Mouse (Mus musculus) left cerebral cortex, adult 9 months (tissue): Measurements from ENCODE around the gene Ccdc24.

ENCODE experiments used
- DNase-seq, 2 experiments: peaks; one replicate each; pipeline ENCODE4 v3.0.0; 2022; ENCODE audit warnings: low spot score in 2 of 2

Ccdc24 gene

DNA sequence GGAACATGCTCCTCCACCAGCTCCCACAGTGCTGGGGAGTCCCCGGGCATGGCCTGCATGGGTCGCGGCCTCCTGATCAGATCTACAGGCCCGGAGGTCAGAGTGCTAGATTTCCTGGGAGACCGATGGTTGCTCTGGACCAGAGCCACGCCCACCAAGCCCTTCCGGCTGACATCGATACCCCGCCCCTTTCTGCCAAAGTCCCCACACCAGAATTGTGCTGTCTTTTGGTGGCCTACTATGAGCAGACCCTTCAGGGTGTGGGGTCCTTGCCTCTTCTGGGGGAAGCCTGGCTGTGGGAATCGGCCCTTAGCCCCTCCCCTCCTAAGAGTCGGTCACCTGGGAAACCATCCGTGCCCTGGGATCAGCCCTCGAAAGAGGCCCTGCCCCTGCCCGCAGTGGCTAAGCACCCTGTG lies at the start of gene Ccdc24:
TSS of gene Ccdc24 (minus strand) at position 87 of the 416 bp plus-strand sequence.
- no peak for DNase-seq

GRCm38 (mm10) chr4:117921358-117921757 lies 49.0 kb upstream of the Ccdc24 start:
- no peak for DNase-seq

GRCm38 (mm10) chr4:117918762-117919161 lies 46.4 kb upstream of the Ccdc24 start:
- no peak for DNase-seq

- no peak for DNase-seq
Observed at GRCm38 (mm10) chr4:117918261-117918660, 45.9 kb upstream of the Ccdc24 start.

- no peak for DNase-seq
Observed at GRCm38 (mm10) chr4:117917847-117918246, 45.5 kb upstream of the Ccdc24 start.

- DNase-seq, result no peak
Observed at GRCm38 (mm10) chr4:117917402-117917801, 45.0 kb upstream of the Ccdc24 start.

DNA sequence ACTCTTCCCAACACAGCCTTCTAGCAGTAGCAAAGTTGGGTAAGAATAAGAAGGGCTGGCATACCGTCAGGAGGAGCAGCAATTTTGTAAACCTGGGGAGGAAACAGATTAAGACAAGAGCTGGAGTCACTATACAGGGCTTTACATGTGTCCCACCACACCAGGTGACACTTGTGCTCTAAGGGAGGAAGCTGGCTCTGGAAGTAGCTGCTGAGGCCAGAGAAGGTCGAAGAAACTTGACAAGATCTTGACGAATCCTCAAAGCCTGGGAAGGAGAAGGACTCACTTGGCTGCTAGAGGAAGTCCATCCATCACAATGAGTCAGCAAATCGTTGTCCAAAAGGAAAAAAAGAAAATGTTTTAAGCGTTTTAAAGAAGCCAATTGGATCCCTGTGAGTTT lies 44.0 kb upstream of the Ccdc24 start:
- DNase-seq, result no peak

DNA sequence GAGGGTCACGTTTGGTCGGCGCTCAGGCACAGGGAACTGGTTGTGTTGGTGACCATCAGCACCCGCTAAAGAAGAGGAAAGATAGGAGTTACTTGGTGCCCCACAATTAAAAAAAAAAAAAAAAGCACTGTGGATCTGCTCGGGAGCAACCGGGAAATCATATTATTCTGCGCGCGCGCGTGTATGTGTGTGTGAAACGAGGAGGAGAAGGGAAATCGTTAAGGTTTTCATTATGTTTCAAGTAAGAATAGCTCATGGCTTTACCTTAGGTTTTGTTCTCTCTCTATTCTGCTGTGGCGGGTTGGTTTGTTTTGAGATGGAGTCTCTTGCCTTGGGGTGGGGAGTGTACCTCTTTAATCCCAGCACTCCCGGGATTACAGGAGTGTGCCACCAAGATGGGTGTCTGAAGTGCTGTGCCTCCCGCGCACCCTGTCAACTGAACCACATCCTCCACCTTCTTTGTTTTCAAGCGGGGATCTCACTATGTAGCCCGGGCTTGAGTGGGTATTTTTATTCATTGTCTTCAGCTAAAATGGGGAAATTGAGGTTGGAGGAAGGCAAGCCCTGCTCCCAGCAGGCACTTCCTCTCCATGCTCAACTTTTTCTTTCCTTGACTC lies 43.2 kb upstream of the Ccdc24 start:
- no peak for DNase-seq

GRCm38 (mm10) chr4:117914591-117915442 lies 42.5 kb upstream of the Ccdc24 start, which contains the start of gene Ipo13:
Ipo13 (minus strand) TSS chr4:117914999.
- DNase-seq, result peak; percentile 78 to 91

DNA sequence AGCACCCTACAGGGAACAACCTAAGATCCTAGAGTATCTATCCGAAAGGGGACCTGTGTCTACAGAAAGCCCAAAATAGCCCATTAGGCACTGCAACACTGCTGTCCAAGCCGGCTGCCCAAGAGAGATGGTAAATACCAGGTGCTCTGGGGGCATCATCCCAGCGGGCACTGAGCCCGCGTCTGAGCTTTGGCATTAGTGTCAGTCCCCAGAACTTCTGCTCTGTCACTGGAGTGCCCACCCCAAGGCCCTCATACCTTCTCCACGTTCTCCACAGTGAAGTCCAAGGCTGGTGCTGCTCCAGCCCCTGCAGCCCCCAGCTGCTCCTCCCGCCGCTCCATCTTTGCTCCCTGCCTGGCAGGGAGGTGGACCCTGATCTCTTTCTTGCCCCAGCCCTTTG lies 41.7 kb upstream of the Ccdc24 start:
- no peak for DNase-seq

GRCm38 (mm10) chr4:117913421-117913820 lies 41.1 kb upstream of the Ccdc24 start:
- DNase-seq, result no peak

DNA sequence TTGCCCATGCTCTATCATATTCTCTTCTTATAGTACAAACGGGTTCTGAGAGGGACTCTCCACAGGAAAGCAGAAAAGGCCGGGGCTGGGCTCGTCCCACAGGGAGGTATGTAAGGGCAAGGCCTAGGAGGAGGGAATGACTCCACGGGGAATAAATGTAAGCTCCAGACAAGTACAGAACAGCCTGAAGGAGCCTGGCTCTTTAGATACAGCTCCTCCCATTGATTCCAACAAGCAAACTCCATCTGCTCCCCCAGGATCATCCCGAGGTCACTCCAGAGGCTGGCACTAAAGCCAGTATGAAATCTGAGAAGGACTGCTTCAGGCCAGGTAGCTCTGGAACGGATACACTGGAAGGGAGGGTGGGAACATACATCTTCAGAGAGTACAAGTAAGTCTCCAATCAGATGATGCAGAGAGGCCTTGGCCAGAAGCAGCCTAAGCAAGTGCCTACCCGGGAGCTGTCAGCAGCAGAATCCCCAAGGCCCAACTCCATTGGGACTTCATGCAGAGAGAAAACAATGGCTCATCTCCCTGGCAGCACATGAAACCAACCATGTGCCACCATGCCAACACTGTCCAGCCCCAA lies 40.4 kb upstream of the Ccdc24 start:
- no peak for DNase-seq

- DNase-seq, result no peak
Observed at GRCm38 (mm10) chr4:117912131-117912561, 39.8 kb upstream of the Ccdc24 start.

GRCm38 (mm10) chr4:117908834-117909453 lies 36.6 kb upstream of the Ccdc24 start:
- DNase-seq, result peak in 1 of 2 experiments; percentile 58

DNA sequence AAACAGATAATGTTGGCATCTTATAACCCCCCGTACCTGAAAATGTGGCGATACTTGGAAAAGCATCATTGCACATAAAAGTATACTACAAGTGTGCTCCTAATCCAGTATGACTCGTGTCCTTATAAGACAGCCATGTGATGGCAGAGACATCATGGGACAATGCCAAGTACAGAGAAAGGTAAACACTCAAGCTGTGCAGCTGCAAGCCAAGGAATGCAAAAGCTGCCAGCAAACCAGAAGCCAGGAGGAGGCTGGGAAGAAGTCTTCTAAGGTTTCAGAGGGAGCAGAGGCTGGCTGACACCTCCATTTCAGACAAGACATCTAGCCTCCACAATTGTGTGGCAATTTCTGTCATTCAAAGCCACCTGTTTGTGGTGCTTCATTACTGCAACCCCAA lies 33.8 kb upstream of the Ccdc24 start:
- no peak for DNase-seq

DNA sequence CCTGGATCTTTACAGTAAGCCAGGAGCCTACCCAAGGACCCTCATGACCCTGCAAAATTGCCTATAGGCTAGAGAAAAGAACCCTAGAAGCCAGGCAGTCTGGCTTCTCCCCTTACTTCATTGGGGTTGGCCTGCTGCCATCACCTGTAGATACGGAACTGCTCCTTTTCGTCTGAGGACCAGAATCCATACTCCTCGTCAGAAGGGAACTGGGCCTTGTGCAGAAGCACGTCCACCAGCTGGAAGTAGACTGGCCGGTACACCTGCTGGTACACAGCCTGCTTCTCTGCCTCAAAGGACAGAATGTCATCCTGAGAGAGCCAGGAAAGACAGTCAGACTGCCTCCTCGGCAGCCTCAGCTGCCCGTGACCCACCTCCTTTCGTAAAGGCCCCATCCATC lies 32.4 kb upstream of the Ccdc24 start:
- DNase-seq, result no peak

DNA sequence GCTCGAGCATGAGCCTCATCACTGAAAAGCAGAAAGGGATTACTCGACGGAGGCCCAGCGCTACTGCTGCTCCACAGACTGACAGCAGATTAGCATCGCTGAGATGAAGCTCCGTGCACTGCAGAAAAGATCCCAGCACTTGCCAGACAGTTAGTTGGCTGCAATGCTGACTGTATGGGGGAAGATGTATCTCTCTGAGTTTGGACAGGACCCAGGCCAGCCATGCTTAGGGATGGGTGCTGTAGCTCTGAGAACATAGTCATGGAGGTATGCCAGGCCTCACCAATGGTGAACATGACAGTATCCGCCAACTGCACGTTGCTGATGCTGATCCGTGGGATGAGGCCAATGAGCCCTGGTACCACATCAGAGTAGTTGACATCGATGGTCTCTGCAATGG lies 31.7 kb upstream of the Ccdc24 start:
- DNase-seq, result peak in 1 of 2 experiments; percentile 56

DNA sequence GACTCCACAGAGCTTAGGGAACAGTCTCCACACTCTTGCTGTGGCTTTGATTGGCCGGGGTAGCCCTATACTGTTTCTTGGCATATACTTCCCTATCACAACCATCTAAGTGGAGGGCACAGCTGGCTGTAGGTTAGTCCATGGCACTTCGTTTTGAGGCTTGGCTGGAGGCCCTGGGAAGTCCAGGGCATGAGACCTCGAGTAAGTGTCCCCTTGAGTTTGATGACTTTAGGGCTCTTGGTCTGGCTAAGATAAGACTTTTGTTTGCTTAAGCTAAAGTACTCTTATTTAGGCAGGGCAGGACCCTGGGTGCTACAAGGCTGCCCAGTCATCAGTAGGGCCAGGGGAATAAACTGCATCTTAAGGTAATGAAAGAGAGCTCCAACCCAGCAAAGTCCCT lies 25.8 kb upstream of the Ccdc24 start:
- no peak for DNase-seq

DNA sequence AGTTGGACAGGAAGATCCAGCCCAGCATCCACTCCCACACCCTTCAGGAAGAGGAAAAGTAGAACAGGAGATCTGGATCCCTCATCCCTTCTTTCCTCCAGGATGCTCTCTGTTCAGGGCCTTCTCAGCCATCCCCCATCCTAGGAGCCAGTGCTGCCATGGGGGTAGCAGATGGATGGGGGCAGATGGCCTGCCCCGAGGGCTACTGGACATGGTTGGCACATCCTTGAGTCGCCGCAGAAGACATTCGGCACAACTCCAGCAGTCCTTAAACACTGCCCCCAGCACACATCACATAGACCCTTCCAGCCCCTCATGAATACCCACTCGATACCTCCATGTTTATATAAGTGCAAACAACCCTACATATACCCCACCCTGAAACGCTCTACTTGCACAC lies 23.7 kb upstream of the Ccdc24 start:
- DNase-seq, result no peak

GRCm38 (mm10) chr4:117895339-117895738 lies 23.0 kb upstream of the Ccdc24 start:
- no peak for DNase-seq

DNA sequence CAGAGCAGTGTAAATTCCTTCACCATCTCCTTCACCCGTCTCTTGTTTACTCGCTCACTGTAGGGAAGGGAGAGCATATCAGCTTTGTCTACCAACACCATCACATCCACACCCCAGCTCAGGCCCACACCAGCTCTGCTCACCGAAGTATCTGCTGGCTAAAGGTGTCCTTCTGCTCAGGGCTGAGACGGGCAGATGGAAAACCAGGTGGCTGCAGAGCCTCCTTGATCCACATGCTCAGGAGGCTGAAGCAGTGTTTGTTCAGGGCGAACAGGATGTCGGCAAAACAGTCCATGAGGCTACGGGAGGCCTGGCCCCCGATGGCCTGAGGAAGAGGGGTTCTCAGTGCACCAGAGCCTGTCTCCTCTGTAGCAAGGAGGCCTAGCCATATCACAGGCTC lies 22.2 kb upstream of the Ccdc24 start:
- no peak for DNase-seq

DNA sequence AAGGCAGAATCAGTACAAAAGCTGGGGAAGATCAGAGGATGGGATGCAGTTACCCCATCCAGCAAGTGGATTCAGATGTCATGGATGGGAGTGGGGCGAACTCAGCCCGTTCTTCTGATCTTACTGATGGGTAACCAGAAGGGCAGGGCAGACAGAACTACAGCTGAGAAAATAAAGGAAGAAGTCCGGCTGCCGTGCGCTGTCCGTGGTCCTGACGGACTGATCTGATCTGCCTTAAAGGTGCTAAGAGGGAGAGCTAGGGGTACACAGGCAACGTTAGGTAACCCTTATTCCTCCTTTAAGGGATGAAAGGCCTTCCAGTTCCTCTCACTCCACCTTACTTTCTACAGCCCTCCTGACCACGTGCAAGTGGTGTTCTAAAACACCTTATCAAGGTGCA lies 21.0 kb upstream of the Ccdc24 start:
- no peak for DNase-seq
